In genomic region chr16:96852383-96852782, GRCm38 (mm10) we compare ENCODE assay signal across 8 mouse cellular contexts.
DNase-seq lines count a peak whose midpoint lies in the region; ATAC-seq and TF ChIP-seq lines count a peak whose summit lies in the region.

No protein-coding gene starts in this region.

- TF ChIP-seq EP300 in heart, adult 2 months (IDR thresholded peaks at IDR 0.05; ENCODE audit: insufficient read depth, low read depth, low read length) = no peak

- H3K36me3 ChIP-seq in heart, adult 2 months (ENCODE audit: control insufficient read depth, insufficient read depth, low read length) = no peaks in the 10 kb centered on the region; the same call in 1 of the 2 replicates
- no peaks in the 10 kb centered on the region for H3K36me3 ChIP-seq in heart, embryonic 10.5 days
- no peaks in the 10 kb centered on the region for H3K36me3 ChIP-seq in neural tube, embryonic 11.5 days (ENCODE audit: control insufficient read depth, insufficient read depth, low read length)

- TF ChIP-seq POLR2A in heart, adult 2 months (IDR thresholded peaks at IDR 0.05; ENCODE audit: insufficient read depth, low read depth, low read length) = no peak
- no peak for TF ChIP-seq POLR2A in bone marrow macrophage, adult 2 months (IDR thresholded peaks at IDR 0.05; ENCODE audit: borderline replicate concordance, low read depth, low read length)

- no peak overlapping the region for H3K27ac ChIP-seq in heart, adult 2 months
- H3K27ac ChIP-seq in heart, embryonic 10.5 days = no peak overlapping the region
- no peak overlapping the region for H3K27ac ChIP-seq in bone marrow macrophage, adult 2 months (ENCODE audit: insufficient read depth, low read depth, low read length)
- no peak overlapping the region for H3K27ac ChIP-seq in left cerebral cortex, adult 2 months
- H3K27ac ChIP-seq in neural tube, embryonic 11.5 days (ENCODE audit: low read depth, low read length) = no peak overlapping the region

- H3K27me3 ChIP-seq in heart, adult 2 months (ENCODE audit: control insufficient read depth, insufficient read depth, low read length) = no peaks in the 10 kb centered on the region
- H3K27me3 ChIP-seq in heart, embryonic 10.5 days (ENCODE audit: insufficient read depth, poor library complexity, severe bottlenecking) = no peaks in the 10 kb centered on the region; the same call in 1 of the 2 replicates
- no peaks in the 10 kb centered on the region for H3K27me3 ChIP-seq in neural tube, embryonic 11.5 days (ENCODE audit: control insufficient read depth, insufficient read depth, low read length)

- H3K4me3 ChIP-seq in heart, adult 2 months = no peak overlapping the region
- H3K4me3 ChIP-seq in heart, embryonic 10.5 days = no peak overlapping the region
- H3K4me3 ChIP-seq in bone marrow macrophage, adult 2 months (ENCODE audit: insufficient read depth, low read length) = no peak overlapping the region
- H3K4me3 ChIP-seq in left cerebral cortex, adult 2 months = no peak overlapping the region
- no peak overlapping the region for H3K4me3 ChIP-seq in neural tube, embryonic 11.5 days (ENCODE audit: low read depth, low read length)

- no peaks in the 10 kb centered on the region for H3K79me2 ChIP-seq in heart, adult 2 months (replicated peaks; ENCODE audit: control insufficient read depth, insufficient read depth, low read length)

- no peak overlapping the region for H3K4me2 ChIP-seq in neural tube, embryonic 11.5 days (ENCODE audit: low read depth)

- 0 out of 2 replicates have a peak, but pooled peaks have one; percentile 40 for ATAC-seq in erythroblast, adult 5-6 weeks (replicated peaks; ENCODE audit: low FRiP score, poor library complexity, severe bottlenecking)
- peak; percentile 53; the same call in 1 of the 2 replicates for ATAC-seq in neural tube, embryonic 11.5 days (ENCODE audit: insufficient read depth, low FRiP score, low TSS enrichment)

- H3K9ac ChIP-seq in heart, adult 2 months (ENCODE audit: low read depth, low read length) = no peak overlapping the region
- H3K9ac ChIP-seq in neural tube, embryonic 11.5 days (ENCODE audit: low read length) = no peak overlapping the region

- no peaks in the 10 kb centered on the region for H3K9me3 ChIP-seq in heart, embryonic 10.5 days
- no peaks in the 10 kb centered on the region for H3K9me3 ChIP-seq in neural tube, embryonic 11.5 days (ENCODE audit: control insufficient read depth, low read length)

- TF ChIP-seq CTCF in heart, adult 2 months (IDR thresholded peaks at IDR 0.05) = peak; percentile 73
- TF ChIP-seq CTCF in bone marrow macrophage, adult 2 months (IDR thresholded peaks at IDR 0.05; ENCODE audit: low read depth, low read length) = peak; percentile 53
- TF ChIP-seq CTCF in left cerebral cortex, adult 2 months (IDR thresholded peaks at IDR 0.05) = peak; percentile 83

- intact Hi-C loops in heart, adult 2 months (cut with DNase I) = loop anchor here (1.0 kb wide), 1 partner anchor 420 kb away; no protein-coding TSS in a partner anchor
- intact Hi-C loops in left cerebral cortex, adult 2 months (cut with DNase I) = loop anchor here (2.0 kb wide), 2 partner anchors 164 to 420 kb away; no protein-coding TSS in a partner anchor

- H3K4me1 ChIP-seq in heart, adult 2 months (ENCODE audit: control insufficient read depth, insufficient read depth, low read length) = no peaks in the 10 kb centered on the region
- peaks cover 9% of the 10 kb centered on the region; the same call in 1 of the 2 replicates for H3K4me1 ChIP-seq in heart, embryonic 10.5 days
- peaks cover 5% of the 10 kb centered on the region for H3K4me1 ChIP-seq in bone marrow macrophage, adult 2 months (ENCODE audit: control insufficient read depth, insufficient read depth, low read length)
- no peaks in the 10 kb centered on the region for H3K4me1 ChIP-seq in neural tube, embryonic 11.5 days (ENCODE audit: control insufficient read depth, insufficient read depth, low read length)

- WGBS in heart, adult 2 months = 17% methylated on average over 4 of the region's 4 CpGs
- 15% methylated on average over 4 of the region's 4 CpGs for WGBS in heart, embryonic 10.5 days
- WGBS in neural tube, embryonic 11.5 days = 22% methylated on average over 4 of the region's 4 CpGs

- DNase-seq in heart, adult 2 months = no peak
- DNase-seq in heart, embryonic 10.5 days (ENCODE audit: low spot score) = no peak
- DNase-seq in CD4-positive, CD25-positive, alpha-beta regulatory T cell, adult 2 months (ENCODE audit: low read depth, low spot score) = peak; percentile 17
- DNase-seq in left cerebral cortex, adult 2 months (ENCODE audit: extremely low spot score in 1 of 2, low spot score in 2 of 2) = peak; percentile 46 to 49
- DNase-seq in neural tube, embryonic 11.5 days (ENCODE audit: low spot score) = peak; percentile 57
- no peak for DNase-seq in urinary bladder, postnatal 4 days (ENCODE audit: low spot score in 2 of 2)

Comparison
In these comparisons a context has a peak if more than half of its experiments do, and no peak if none do; other contexts are left out.
1. DNase-seq: peak in CD4-positive, CD25-positive, alpha-beta regulatory T cell, adult 2 months (single experiment), left cerebral cortex, adult 2 months (2 of 2) and neural tube, embryonic 11.5 days (single experiment); none in heart, adult 2 months (0 of 2), heart, embryonic 10.5 days (single experiment) and urinary bladder, postnatal 4 days (0 of 2).
2. Peak in every context shown above with its lines, with median percentiles within 50 percentile points of each other: CTCF ChIP-seq.